Mouse (Mus musculus): ENCODE measurements around the gene Wdr49.
"Not testable (repeated sequence)": the region's sequence is repeated elsewhere in the genome, so short reads cannot be mapped to it uniquely, and the experiment has no call there.

The Wdr49 gene

GRCm38 (mm10) chr3:75299464-75299863 lies 182.5 kb downstream of the Wdr49 start:
- not testable (repeated sequence) for DNase-seq

- DNase-seq: no peak
Observed at GRCm38 (mm10) chr3:75297758-75298111, 184.2 kb downstream of the Wdr49 start.

DNA sequence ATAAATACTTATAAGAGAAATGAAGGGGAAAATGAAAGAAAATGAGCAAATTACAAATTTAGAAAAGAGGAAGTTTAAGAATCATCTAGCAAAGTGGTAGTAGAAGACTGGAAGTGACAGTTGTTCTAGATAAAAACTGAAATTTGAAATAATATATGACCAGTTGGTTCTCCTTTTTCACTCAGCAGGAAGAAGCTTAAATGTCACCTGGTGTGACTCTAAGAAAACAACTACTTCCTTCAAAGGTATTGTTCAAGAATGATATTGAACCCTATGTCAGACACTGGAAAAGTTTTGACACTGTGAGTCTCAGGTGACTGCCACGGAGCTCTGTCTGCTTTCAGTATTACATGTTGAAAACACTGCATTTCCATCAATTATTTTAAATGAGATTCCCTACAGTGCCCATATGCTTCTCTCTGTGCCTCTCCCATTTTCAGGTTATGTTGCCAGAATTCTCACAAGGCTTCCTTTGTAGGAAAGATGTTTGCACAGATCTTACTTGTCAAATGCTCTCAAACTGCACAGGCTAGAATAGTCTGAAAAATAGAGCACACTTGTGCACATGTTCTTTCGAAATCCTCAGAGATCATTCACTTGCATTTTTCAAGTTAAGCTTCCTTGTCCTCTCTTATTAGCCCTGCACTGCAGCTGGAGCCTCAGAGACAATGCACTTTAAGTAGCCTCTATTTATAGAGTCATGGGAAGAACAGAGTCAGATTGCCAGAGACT lies 184.8 kb downstream of the Wdr49 start:
- no peak for DNase-seq

- DNase-seq: no peak
Observed at GRCm38 (mm10) chr3:75293243-75293642, 188.7 kb downstream of the Wdr49 start.

- no peak for DNase-seq
Observed at GRCm38 (mm10) chr3:75277455-75277854, 204.5 kb downstream of the Wdr49 start.

GRCm38 (mm10) chr3:75276522-75276921 lies 205.4 kb downstream of the Wdr49 start:
- no peak for DNase-seq

GRCm38 (mm10) chr3:75275127-75275526 lies 206.8 kb downstream of the Wdr49 start:
- no peak for DNase-seq

GRCm38 (mm10) chr3:75269978-75270377 lies 212.0 kb downstream of the Wdr49 start, which contains the start of gene Serpini2:
Gene Serpini2 (minus strand): TSS chr3:75270078.
- no peak for DNase-seq

GRCm38 (mm10) chr3:75259356-75259755 lies 222.6 kb downstream of the Wdr49 start:
- no peak for DNase-seq
